Mouse (Mus musculus) liver, postnatal 0 days (tissue): ENCODE data around the gene Tuba1c.

Experiments
- CTCF ChIP-seq: sonication (generic); IDR thresholded peaks from 2 replicates; pipeline ENCODE4 v1.5.1; 2016; ENCODE audit warnings: antibody characterized with exemption, low read depth
- EP300 ChIP-seq: IDR thresholded peaks from 2 replicates; pipeline ENCODE4 v1.6.1; 2016; ENCODE audit warnings: antibody characterized with exemption, low read depth, mild to moderate bottlenecking

- TF ChIP-seq CTCF (peak; percentile 71), EP300 (no peak)
Observed at GRCm38 (mm10) chr15:99087253-99088075, 57.8 kb downstream of the Tuba1c start, which contains the start of gene C1ql4.
